Mouse (Mus musculus) adipose tissue, adult 10 weeks (tissue): ENCODE measurements around the gene Spag9. TPM values are rescaled to one million over a fixed set of nuclear protein-coding genes. Genes with fewer than 3 reads are reported as not detected.

ENCODE experiments used
- polyA plus RNA-seq: library from polyadenylated mRNA; stranded (reverse); fragments of 350-450 nt; fragmentation: Illumina TruSeq; extraction: RNeasy Lipid Tissue Mini Kit (QIAGEN cat#74804); gene quantifications from one replicate; pipeline ENCODE4 v1.2.3, GENCODE M21; 2014; ENCODE audit warnings: low read depth, low replicate concordance

The Spag9 gene
- 37.0 TPM for polyA plus RNA-seq

GRCm38 (mm10) chr11:93995720-93996305 is at the start of gene Spag9:
Gene Spag9, plus strand, starts transcription at chr11:93996091.

GRCm38 (mm10) chr11:93956159-93956558 is 39.7 kb upstream of the Spag9 start, which contains the start of gene Nme2:
Gene Nme2, minus strand, starts transcription at chr11:93956259.

DNA sequence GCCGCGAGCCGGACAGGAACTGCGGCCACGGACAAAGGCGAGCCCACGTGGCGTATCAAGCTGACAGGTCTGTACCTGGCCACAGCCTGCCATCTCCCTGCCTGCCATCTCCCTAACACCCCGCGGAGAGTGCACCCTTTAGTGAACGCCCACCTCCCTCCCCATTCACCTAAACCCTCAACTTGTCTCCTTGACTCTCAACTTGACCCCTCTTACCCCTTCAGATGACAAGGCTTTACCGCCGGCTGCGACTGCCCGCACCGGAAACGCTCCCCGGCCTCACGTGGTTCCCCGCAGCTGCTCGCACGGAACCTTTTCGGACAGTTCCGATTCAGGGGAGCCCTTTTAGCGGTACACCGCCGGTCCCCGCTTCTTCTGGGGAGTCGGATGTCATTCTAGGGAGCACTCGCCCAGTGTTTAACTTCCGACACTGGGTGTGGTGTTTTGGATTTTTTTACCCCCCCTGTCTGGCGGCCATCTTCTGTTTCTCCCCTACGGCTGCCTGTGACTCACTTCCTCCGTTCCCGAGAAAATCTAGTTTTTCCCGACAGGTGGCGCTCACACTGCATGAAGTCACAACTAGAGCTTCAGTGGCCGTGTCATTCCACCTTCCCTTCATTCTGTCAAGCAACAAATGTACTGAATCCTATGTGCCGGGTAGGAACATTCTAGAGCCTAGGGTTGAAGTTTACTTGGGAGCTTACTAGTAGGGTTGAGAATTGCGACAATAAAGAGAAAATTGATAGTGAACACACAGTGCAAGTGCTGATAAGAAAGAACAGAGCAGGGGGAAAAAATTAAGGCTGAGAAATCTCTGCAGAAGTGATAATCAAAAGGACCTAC is 27.7 kb upstream of the Spag9 start, which contains the start of the genes Gm20390 and Nme1:
Gene Gm20390, minus strand, starts transcription at position 289 of the 843 bp plus-strand sequence.
Gene Nme1, minus strand, starts transcription at position 517 of the 843 bp plus-strand sequence.

Other genes starting within 250 kb of the Spag9 start
- gene Utp18, start 110.3 kb upstream of the Spag9 start, polyA plus RNA-seq = 13.7 TPM
- 22.5 TPM for gene Mbtd1, start 110.2 kb upstream of the Spag9 start, polyA plus RNA-seq
- gene Nme2, start 39.8 kb upstream of the Spag9 start, polyA plus RNA-seq = 313 TPM
- gene Gm20390, start 27.8 kb upstream of the Spag9 start, polyA plus RNA-seq = 85.4 TPM
- 65.1 TPM for gene Nme1, start 27.6 kb upstream of the Spag9 start, polyA plus RNA-seq
- gene Tob1, start 215.4 kb downstream of the Spag9 start, polyA plus RNA-seq = 32.5 TPM
- gene Wfikkn2, start 249.9 kb downstream of the Spag9 start, polyA plus RNA-seq = 2.1 TPM